Mouse (Mus musculus) induced T-regulatory cell, adult 2 months (primary cell): Measurements from ENCODE around the gene Rap2a.

Experiments
- DNase-seq: peaks from one replicate; pipeline ENCODE4 v3.0.0-alpha.2; 2012; ENCODE audit warnings: low read depth

Gene Rap2a

GRCm38 (mm10) chr14:120477982-120478568, at the start of gene Rap2a:
Gene Rap2a (plus strand): TSS chr14:120478444.
- peak; percentile 98 for DNase-seq

- no peak for DNase-seq
Observed at GRCm38 (mm10) chr14:120428497-120428896, 49.7 kb upstream of the Rap2a start.

GRCm38 (mm10) chr14:120432773-120433172, 45.5 kb upstream of the Rap2a start:
- peak; percentile 44 for DNase-seq

- DNase-seq = no peak
Observed at GRCm38 (mm10) chr14:120433931-120434398, 44.3 kb upstream of the Rap2a start.

GRCm38 (mm10) chr14:120434831-120435230, 43.4 kb upstream of the Rap2a start:
- DNase-seq = no peak

- DNase-seq = no peak
Observed at GRCm38 (mm10) chr14:120440716-120441115, 37.5 kb upstream of the Rap2a start.

- no peak for DNase-seq
Observed at GRCm38 (mm10) chr14:120441256-120441655, 37.0 kb upstream of the Rap2a start.

GRCm38 (mm10) chr14:120441836-120442235, 36.4 kb upstream of the Rap2a start:
- no peak for DNase-seq

GRCm38 (mm10) chr14:120454221-120454620, 24.0 kb upstream of the Rap2a start:
- no peak for DNase-seq

GRCm38 (mm10) chr14:120463938-120464727, 14.1 kb upstream of the Rap2a start:
- DNase-seq = no peak

- no peak for DNase-seq
Observed at GRCm38 (mm10) chr14:120466816-120467215, 11.4 kb upstream of the Rap2a start.

GRCm38 (mm10) chr14:120469126-120469790, 9.0 kb upstream of the Rap2a start:
- no peak for DNase-seq

- DNase-seq = peak; percentile 4
Observed at GRCm38 (mm10) chr14:120476186-120476697, 2.0 kb upstream of the Rap2a start.

GRCm38 (mm10) chr14:120477288-120477981, 809 bp upstream of the Rap2a start:
- peak; percentile 98 for DNase-seq

GRCm38 (mm10) chr14:120478641-120479341, 547 bp downstream of the Rap2a start:
- DNase-seq = peak; percentile 55

GRCm38 (mm10) chr14:120480341-120480900, 2.2 kb downstream of the Rap2a start:
- DNase-seq = peak; percentile 18

- no peak for DNase-seq
Observed at GRCm38 (mm10) chr14:120480927-120481326, 2.7 kb downstream of the Rap2a start.

GRCm38 (mm10) chr14:120484561-120484960, 6.3 kb downstream of the Rap2a start:
- no peak for DNase-seq

GRCm38 (mm10) chr14:120496284-120496683, 18.0 kb downstream of the Rap2a start:
- no peak for DNase-seq

GRCm38 (mm10) chr14:120496827-120497226, 18.6 kb downstream of the Rap2a start:
- DNase-seq = no peak

GRCm38 (mm10) chr14:120499096-120499495, 20.9 kb downstream of the Rap2a start:
- no peak for DNase-seq
